Mouse (Mus musculus): ENCODE measurements around the gene Lmf1. TPM values are rescaled to one million over a fixed set of nuclear protein-coding genes. Genes with fewer than 3 reads are reported as not detected.

Lmf1 gene
- total and polyA plus RNA-seq, 2 experiments from 2014 or later: 19.8 to 27.6 TPM

GRCm38 (mm10) chr17:25556630-25557354, 22.1 kb upstream of the Lmf1 start:
- Histone ChIP-seq H3K9ac (replicated peaks; ENCODE audit: low read length, poor library complexity, severe bottlenecking) (peak overlapping the region; percentile 39; the same call in 1 of the 2 replicates), H3K4me2 (ENCODE audit: low read depth, low read length, poor library complexity, severe bottlenecking) (peak overlapping the region; percentile 47), H3K9me3 (ENCODE audit: low read length) (no peaks in the 10 kb centered on the region), H3K27ac (ENCODE audit: low read depth, low read length) (peak overlapping the region; percentile 52), H3K36me3 (ENCODE audit: insufficient read depth, low read length) (no peaks in the 10 kb centered on the region), H3K4me1 (ENCODE audit: insufficient read depth, low read length) (peaks cover 15% of the 10 kb centered on the region), H3K27me3 (ENCODE audit: insufficient read depth, low read length) (no peaks in the 10 kb centered on the region), H3K4me3 (ENCODE audit: low read depth, low read length) (peak overlapping the region; percentile 17; the same call in 1 of the 2 replicates)
- TF ChIP-seq CTCF (IDR thresholded peaks at IDR 0.05): peak; percentile 51
- ATAC-seq (ENCODE audit: low FRiP score) (peak; percentile 40), DNase-seq (ENCODE audit: low spot score) (peak; percentile 55)
- WGBS: 10% methylated on average over 21 of the region's 21 CpGs

- TF ChIP-seq CTCF (IDR thresholded peaks at IDR 0.05): no peak
- no peak overlapping the region for H3K4me3 ChIP-seq (ENCODE audit: low read depth, low read length)
- no peaks in the 10 kb centered on the region for H3K9me3 ChIP-seq (ENCODE audit: low read length)
- no peak overlapping the region for H3K4me2 ChIP-seq (ENCODE audit: low read depth, low read length, poor library complexity, severe bottlenecking)
- 17% methylated on average over 4 of the region's 4 CpGs for WGBS
- H3K9ac ChIP-seq (replicated peaks; ENCODE audit: low read length, poor library complexity, severe bottlenecking): no peak overlapping the region
- no peaks in the 10 kb centered on the region for H3K36me3 ChIP-seq (ENCODE audit: insufficient read depth, low read length)
- ATAC-seq (ENCODE audit: low FRiP score) (no peak), DNase-seq (ENCODE audit: low spot score) (no peak)
- no peak overlapping the region for H3K27ac ChIP-seq (ENCODE audit: low read depth, low read length)
- no peaks in the 10 kb centered on the region for H3K27me3 ChIP-seq (ENCODE audit: insufficient read depth, low read length)
- H3K4me1 ChIP-seq (ENCODE audit: insufficient read depth, low read length): peaks cover 15% of the 10 kb centered on the region
Observed at GRCm38 (mm10) chr17:25559634-25560033, 19.3 kb upstream of the Lmf1 start.

GRCm38 (mm10) chr17:25560554-25561222, 18.2 kb upstream of the Lmf1 start:
- WGBS: 51% methylated on average over 5 of the region's 5 CpGs
- Histone ChIP-seq H3K27me3 (ENCODE audit: insufficient read depth, low read length) (no peaks in the 10 kb centered on the region), H3K36me3 (ENCODE audit: insufficient read depth, low read length) (no peaks in the 10 kb centered on the region), H3K9ac (replicated peaks; ENCODE audit: low read length, poor library complexity, severe bottlenecking) (no peak overlapping the region), H3K4me3 (ENCODE audit: low read depth, low read length) (no peak overlapping the region), H3K4me1 (ENCODE audit: insufficient read depth, low read length) (peaks cover 17% of the 10 kb centered on the region), H3K9me3 (ENCODE audit: low read length) (no peaks in the 10 kb centered on the region), H3K27ac (ENCODE audit: low read depth, low read length) (peak overlapping the region; percentile 65), H3K4me2 (ENCODE audit: low read depth, low read length, poor library complexity, severe bottlenecking) (no peak overlapping the region)
- ATAC-seq (ENCODE audit: low FRiP score) (no peak), DNase-seq (ENCODE audit: low spot score) (no peak)
- no peak for TF ChIP-seq CTCF (IDR thresholded peaks at IDR 0.05)

- TF ChIP-seq CTCF (IDR thresholded peaks at IDR 0.05): no peak
- no peak overlapping the region for H3K4me2 ChIP-seq (ENCODE audit: low read depth, low read length, poor library complexity, severe bottlenecking)
- H3K27me3 ChIP-seq (ENCODE audit: insufficient read depth, low read length): no peaks in the 10 kb centered on the region
- DNase-seq (ENCODE audit: low spot score) (peak; percentile 92), ATAC-seq (ENCODE audit: low FRiP score) (peak; percentile 81)
- no peaks in the 10 kb centered on the region for H3K9me3 ChIP-seq (ENCODE audit: low read length)
- no peak overlapping the region for H3K9ac ChIP-seq (replicated peaks; ENCODE audit: low read length, poor library complexity, severe bottlenecking)
- no peaks in the 10 kb centered on the region for H3K36me3 ChIP-seq (ENCODE audit: insufficient read depth, low read length)
- H3K27ac ChIP-seq (ENCODE audit: low read depth, low read length): peak overlapping the region; percentile 65
- peaks cover 10% of the 10 kb centered on the region for H3K4me1 ChIP-seq (ENCODE audit: insufficient read depth, low read length)
- WGBS: 29% methylated on average over 16 of the region's 16 CpGs
- no peak overlapping the region for H3K4me3 ChIP-seq (ENCODE audit: low read depth, low read length)
Observed at GRCm38 (mm10) chr17:25561223-25562028, 17.5 kb upstream of the Lmf1 start.

- H3K27ac ChIP-seq (ENCODE audit: low read depth, low read length): 0 out of 2 replicates have a peak overlapping the region, but pooled peaks have one; percentile 14
Observed at GRCm38 (mm10) chr17:25564481-25564880, 14.4 kb upstream of the Lmf1 start.

More at GRCm38 (mm10) chr17:25564481-25564880, 14.4 kb upstream of the Lmf1 start:
- no peak for ATAC-seq (ENCODE audit: low FRiP score)
- H3K9me3 ChIP-seq (ENCODE audit: low read length): no peaks in the 10 kb centered on the region
- no peak for TF ChIP-seq CTCF (IDR thresholded peaks at IDR 0.05)
- H3K9ac ChIP-seq (replicated peaks; ENCODE audit: low read length, poor library complexity, severe bottlenecking): no peak overlapping the region
- peaks cover 3% of the 10 kb centered on the region; the same call in 1 of the 2 replicates for H3K4me1 ChIP-seq (ENCODE audit: insufficient read depth, low read length)
- H3K4me3 ChIP-seq (ENCODE audit: low read depth, low read length): no peak overlapping the region
- H3K4me2 ChIP-seq (ENCODE audit: low read depth, low read length, poor library complexity, severe bottlenecking): no peak overlapping the region
- 69% methylated on average over 5 of the region's 5 CpGs for WGBS
- DNase-seq (ENCODE audit: low spot score): peak; percentile 62
- peaks cover 6% of the 10 kb centered on the region; the same call in 1 of the 2 replicates for H3K27me3 ChIP-seq (ENCODE audit: insufficient read depth, low read length)
- no peaks in the 10 kb centered on the region for H3K36me3 ChIP-seq (ENCODE audit: insufficient read depth, low read length)

All from midbrain, postnatal 0 days (tissue).